Mouse (Mus musculus): ENCODE measurements around the gene Ccdc57.

DNA sequence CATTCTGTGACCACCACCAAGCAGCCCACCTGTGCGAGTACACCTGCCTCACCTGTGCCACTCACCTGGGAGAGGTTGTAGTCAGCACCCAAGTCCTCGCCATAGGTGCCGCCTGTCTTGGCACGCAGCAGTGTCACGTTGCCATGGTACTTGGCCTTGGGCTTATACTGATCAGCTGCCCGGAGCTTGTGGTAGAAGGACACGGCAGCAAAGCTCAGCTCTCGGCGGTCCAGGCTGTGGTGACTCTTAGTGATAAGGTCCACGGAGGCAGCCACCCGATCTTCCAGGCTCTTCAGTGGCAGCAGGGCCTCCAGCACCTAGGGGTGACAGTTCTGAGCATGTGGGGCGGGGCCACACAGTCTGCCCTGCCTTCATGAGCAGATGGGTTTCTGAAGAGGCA is 124.7 kb downstream of the Ccdc57 start:
- TF ChIP-seq POLR2A (IDR thresholded peaks at IDR 0.05; ENCODE audit: control insufficient read depth, low read depth, low read length) (no peak), CTCF (IDR thresholded peaks at IDR 0.05; ENCODE audit: control insufficient read depth, insufficient read depth, insufficient replicate concordance, low read depth, low read length) (no peak)
